Mouse (Mus musculus) hindbrain, embryonic 14.5 days (tissue): ENCODE data around the gene Cdk14. TPM values are rescaled to one million over a fixed set of nuclear protein-coding genes. Genes with fewer than 3 reads are reported as not detected.

Experiments used
- ATAC-seq: fragments of 200-750 bp; cut with Nextera tagmentation; 2 replicates; pipeline ENCODE4 v1.8.0; 2017; ENCODE audit warnings: moderate number of reproducible peaks, mild to moderate bottlenecking, moderate TSS enrichment, moderate library complexity; ENCODE audit not compliant: low FRiP score
- DNase-seq: peaks from one replicate; pipeline ENCODE4 v3.0.0-alpha.2; 2015; ENCODE audit warnings: low spot score
- H3K27ac ChIP-seq: fragments of 300-500 bp; sonication (generic); 2 replicates; pipeline ENCODE4 v1.5.1; 2014; ENCODE audit warnings: mild to moderate bottlenecking, moderate library complexity
- H3K27me3 ChIP-seq: fragments of 300-500 bp; sonication (generic); 2 replicates; pipeline ENCODE4 v1.6.1; 2014; ENCODE audit warnings: mild to moderate bottlenecking, low read length, mixed read lengths; ENCODE audit not compliant: control insufficient read depth, insufficient read depth
- H3K36me3 ChIP-seq: fragments of 300-500 bp; sonication (generic); replicated peaks from 2 replicates; pipeline ENCODE4 v1.6.1; 2014; ENCODE audit not compliant: control insufficient read depth, insufficient read depth
- H3K4me1 ChIP-seq: fragments of 300-500 bp; sonication (generic); replicated peaks from 2 replicates; pipeline ENCODE4 v1.6.1; 2014; ENCODE audit warnings: antibody characterized with exemption, low read length, mixed read lengths; ENCODE audit not compliant: control insufficient read depth, insufficient read depth
- H3K4me2 ChIP-seq: fragments of 300-500 bp; sonication (generic); replicated peaks from 2 replicates; pipeline ENCODE4 v1.6.1; 2014; ENCODE audit warnings: mild to moderate bottlenecking, moderate library complexity
- H3K4me3 ChIP-seq: fragments of 300-500 bp; sonication (generic); replicated peaks from 2 replicates; pipeline ENCODE4 v1.5.1; 2014; ENCODE audit warnings: mild to moderate bottlenecking, low read length
- H3K9ac ChIP-seq: fragments of 300-500 bp; sonication (generic); 2 replicates; pipeline ENCODE4 v1.6.1; 2014
- H3K9me3 ChIP-seq: fragments of 300-500 bp; sonication (generic); 2 replicates; pipeline ENCODE4 v1.6.1; 2016; ENCODE audit warnings: low read length; ENCODE audit not compliant: control insufficient read depth
- WGBS: fragments of 180-500 bp; shearing (Covaris S2); extraction: QIAGEN DNeasy Blood & Tissue Kit; methylation state at CpG from one replicate; pipeline ENCODE4 v1.1.7; 2014; 5-methylcytosine and 5-hydroxymethylcytosine counted together
- polyA plus RNA-seq: library from polyadenylated mRNA; unstranded; fragments of >200 nt; fragmentation: Nextera tagmentation; extraction: Ambion mirVana; gene quantifications from 2 replicates; pipeline ENCODE4 v1.2.1, GENCODE M21; 2014

Gene Cdk14
- polyA plus RNA-seq, 1 experiment from 2014 or later = 55.6 TPM

- Histone ChIP-seq H3K9me3 (no peaks in the 10 kb centered on the region), H3K9ac (no peak overlapping the region), H3K27ac (no peak overlapping the region), H3K27me3 (no peaks in the 10 kb centered on the region), H3K4me2 (no peak overlapping the region), H3K36me3 (no peaks in the 10 kb centered on the region), H3K4me3 (no peak overlapping the region), H3K4me1 (peaks cover 5% of the 10 kb centered on the region; the same call in 1 of the 2 replicates)
- DNase-seq = no peak
- 43% methylated on average over 1 of the region's 1 CpGs for WGBS
- no peak for ATAC-seq
Measured at GRCm38 (mm10) chr5:5175090-5175489, 245.0 kb downstream of the Cdk14 start.

GRCm38 (mm10) chr5:5166086-5166485 is 254.0 kb downstream of the Cdk14 start:
- WGBS = 31% methylated on average over 2 of the region's 2 CpGs
- Histone ChIP-seq H3K4me3 (no peak overlapping the region), H3K9me3 (no peaks in the 10 kb centered on the region), H3K4me2 (no peak overlapping the region), H3K27ac (no peak overlapping the region), H3K27me3 (no peaks in the 10 kb centered on the region), H3K36me3 (no peaks in the 10 kb centered on the region), H3K9ac (no peak overlapping the region), H3K4me1 (0 out of 2 replicates have a peak, but pooled peaks cover 4% of the 10 kb centered on the region)
- DNase-seq (no peak), ATAC-seq (no peak)

DNA sequence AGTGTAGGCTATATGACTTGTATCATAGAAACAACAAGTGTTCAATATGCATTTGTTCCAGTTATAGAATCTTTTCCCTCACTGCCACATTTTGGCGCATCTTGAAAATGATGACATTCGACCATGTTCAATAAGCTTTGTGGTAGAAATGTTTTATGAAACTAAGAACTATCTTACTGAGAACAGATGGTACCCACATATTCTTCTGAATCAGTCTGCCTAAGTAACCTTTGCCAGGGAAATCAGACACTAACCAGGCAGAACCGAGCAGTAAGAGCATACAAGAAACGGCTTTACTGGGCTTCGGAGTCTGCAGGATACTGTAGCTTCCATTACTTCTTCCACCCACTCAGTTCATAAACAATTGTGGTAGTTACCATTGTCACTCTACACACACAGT is 255.8 kb downstream of the Cdk14 start:
- Histone ChIP-seq H3K4me1 (0 out of 2 replicates have a peak, but pooled peaks cover 4% of the 10 kb centered on the region), H3K9me3 (no peaks in the 10 kb centered on the region), H3K27me3 (no peaks in the 10 kb centered on the region), H3K9ac (no peak overlapping the region), H3K4me3 (no peak overlapping the region), H3K36me3 (no peaks in the 10 kb centered on the region), H3K27ac (no peak overlapping the region), H3K4me2 (no peak overlapping the region)
- DNase-seq (no peak), ATAC-seq (no peak)
- WGBS = 93% methylated on average over 5 of the region's 5 CpGs

GRCm38 (mm10) chr5:5163823-5164222 is 256.3 kb downstream of the Cdk14 start:
- no peak overlapping the region for H3K27ac ChIP-seq

GRCm38 (mm10) chr5:5159521-5159920 is 260.6 kb downstream of the Cdk14 start:
- WGBS = 94% methylated on average over 1 of the region's 1 CpGs
- H3K36me3 ChIP-seq = no peaks in the 10 kb centered on the region
- H3K4me3 ChIP-seq = no peak overlapping the region
- H3K27me3 ChIP-seq = no peaks in the 10 kb centered on the region
- ATAC-seq (no peak), DNase-seq (no peak)
- no peak overlapping the region for H3K27ac ChIP-seq
- no peak overlapping the region for H3K4me2 ChIP-seq
- no peaks in the 10 kb centered on the region for H3K9me3 ChIP-seq
- H3K4me1 ChIP-seq = no peaks in the 10 kb centered on the region
- no peak overlapping the region for H3K9ac ChIP-seq

More at GRCm38 (mm10) chr5:5163823-5164222, 256.3 kb downstream of the Cdk14 start:
- H3K4me1 ChIP-seq = 0 out of 2 replicates have a peak, but pooled peaks cover 4% of the 10 kb centered on the region
- no peaks in the 10 kb centered on the region for H3K27me3 ChIP-seq
- H3K36me3 ChIP-seq = no peaks in the 10 kb centered on the region
- no peak overlapping the region for H3K4me2 ChIP-seq
- H3K9me3 ChIP-seq = no peaks in the 10 kb centered on the region
- H3K9ac ChIP-seq = no peak overlapping the region
- DNase-seq = no peak
- no peak overlapping the region for H3K4me3 ChIP-seq
- 95% methylated on average over 2 of the region's 2 CpGs for WGBS
- ATAC-seq = no peak

DNA sequence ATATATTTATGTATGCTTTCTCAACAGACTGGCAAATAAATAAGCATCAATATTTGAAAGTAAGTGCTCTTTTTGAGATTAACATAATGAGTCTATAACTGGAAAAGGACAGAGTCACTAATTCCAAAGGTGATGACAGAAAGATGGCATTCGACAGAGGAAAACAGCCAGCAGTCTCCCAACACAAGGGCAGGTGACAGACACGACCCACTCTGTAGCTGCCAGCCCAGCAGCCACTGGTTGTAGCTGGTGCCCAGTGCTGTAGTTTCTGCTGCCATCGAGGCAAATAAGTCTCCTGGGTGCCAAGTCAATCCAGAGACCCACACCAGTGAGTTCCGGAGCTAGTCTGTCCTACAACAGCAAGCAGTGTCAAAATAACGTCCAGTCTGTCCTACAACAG is 280.3 kb downstream of the Cdk14 start:
- no peak for ATAC-seq
- WGBS = 86% methylated on average over 5 of the region's 5 CpGs
- H3K4me2 ChIP-seq = no peak overlapping the region
- H3K4me3 ChIP-seq = no peak overlapping the region
- no peaks in the 10 kb centered on the region for H3K36me3 ChIP-seq
- H3K9ac ChIP-seq = no peak overlapping the region
- peaks cover 1% of the 10 kb centered on the region; the same call in 1 of the 2 replicates for H3K4me1 ChIP-seq
- no peaks in the 10 kb centered on the region for H3K9me3 ChIP-seq
- no peak for DNase-seq
- no peaks in the 10 kb centered on the region for H3K27me3 ChIP-seq
- no peak overlapping the region for H3K27ac ChIP-seq

DNA sequence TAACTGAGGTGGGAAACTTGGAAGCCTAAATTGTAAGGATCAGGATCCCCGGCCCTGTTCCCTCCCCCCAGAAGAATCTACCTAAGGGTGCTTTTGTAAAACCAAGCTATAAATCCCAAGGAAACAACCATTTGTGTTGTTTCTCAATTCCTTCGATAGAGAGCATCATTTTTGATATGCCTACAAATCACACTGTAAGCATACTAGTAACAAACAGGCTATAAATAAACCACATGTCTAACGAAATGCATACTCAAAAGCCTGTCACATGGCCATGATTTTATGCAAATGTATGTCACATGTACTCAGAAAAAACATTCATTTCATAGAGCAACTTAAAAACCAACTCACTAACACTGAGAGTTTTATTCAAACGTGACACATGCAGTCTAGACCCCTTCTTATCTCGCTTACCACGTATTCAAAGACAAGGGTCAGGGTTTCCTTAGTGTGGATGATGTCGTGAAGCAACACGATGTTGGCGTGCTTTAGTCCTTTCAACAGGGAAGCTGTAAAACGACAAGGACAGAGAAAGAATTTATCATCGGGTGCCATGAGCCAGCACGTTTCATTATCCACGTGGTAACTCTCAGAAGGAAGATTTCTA is 285.1 kb downstream of the Cdk14 start:
- Histone ChIP-seq H3K9ac (no peak overlapping the region), H3K9me3 (no peaks in the 10 kb centered on the region), H3K4me3 (no peak overlapping the region), H3K4me2 (no peak overlapping the region), H3K27me3 (no peaks in the 10 kb centered on the region), H3K4me1 (peaks cover 8% of the 10 kb centered on the region; the same call in 1 of the 2 replicates), H3K27ac (0 out of 2 replicates have a peak overlapping the region, but pooled peaks have one; percentile 2), H3K36me3 (no peaks in the 10 kb centered on the region)
- no peak for ATAC-seq
- WGBS = 67% methylated on average over 13 of the region's 13 CpGs
- no peak for DNase-seq

DNA sequence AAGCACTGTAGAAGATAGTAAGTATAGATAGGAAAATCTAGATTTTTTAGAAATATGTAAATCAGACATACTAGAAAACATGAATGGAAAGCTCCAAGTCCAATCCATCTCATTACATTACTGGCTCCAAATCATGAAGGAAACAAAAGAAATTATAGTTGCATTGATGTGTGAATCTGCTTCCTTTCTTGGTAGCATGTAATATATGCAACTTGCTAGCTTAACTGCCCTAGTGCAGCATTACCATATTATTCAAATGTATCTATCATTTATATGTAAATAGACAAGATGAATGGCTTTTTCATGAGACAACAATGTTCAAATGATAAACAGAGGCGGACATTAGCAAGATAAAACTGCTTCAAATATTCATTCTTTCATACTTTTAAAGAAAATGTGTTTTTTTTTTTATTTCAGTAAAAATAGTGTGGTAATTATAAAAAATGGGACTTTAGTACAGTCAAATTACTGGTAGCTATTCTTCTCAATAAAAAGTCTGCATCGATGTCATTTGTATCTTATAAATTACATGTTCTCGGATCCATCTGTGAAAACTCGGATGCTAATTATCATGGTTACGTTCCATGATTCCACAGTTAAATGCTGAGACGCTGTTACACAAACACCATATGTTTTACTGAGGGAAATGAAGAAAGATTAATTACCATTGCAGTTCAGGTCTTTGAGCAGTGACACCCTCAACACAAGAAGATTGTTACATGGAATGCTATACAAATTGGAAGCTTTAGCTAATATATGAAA is 285.8 kb downstream of the Cdk14 start:
- 33% methylated on average over 6 of the region's 6 CpGs for WGBS
- H3K9me3 ChIP-seq = no peaks in the 10 kb centered on the region
- no peak overlapping the region for H3K4me2 ChIP-seq
- H3K27ac ChIP-seq = 0 out of 2 replicates have a peak overlapping the region, but pooled peaks have one; percentile 2
- ATAC-seq (peak; percentile 35; the same call in 1 of the 2 replicates), DNase-seq (no peak)
- peaks cover 10% of the 10 kb centered on the region; the same call in 1 of the 2 replicates for H3K4me1 ChIP-seq
- no peak overlapping the region for H3K9ac ChIP-seq
- H3K27me3 ChIP-seq = no peaks in the 10 kb centered on the region
- no peak overlapping the region for H3K4me3 ChIP-seq
- H3K36me3 ChIP-seq = no peaks in the 10 kb centered on the region

GRCm38 (mm10) chr5:5128852-5129251 is 291.3 kb downstream of the Cdk14 start:
- ATAC-seq = no peak

More at GRCm38 (mm10) chr5:5128852-5129251, 291.3 kb downstream of the Cdk14 start:
- 0 out of 2 replicates have a peak, but pooled peaks cover 2% of the 10 kb centered on the region for H3K4me1 ChIP-seq
- H3K36me3 ChIP-seq = no peaks in the 10 kb centered on the region
- H3K27me3 ChIP-seq = no peaks in the 10 kb centered on the region
- no peak for DNase-seq
- H3K4me3 ChIP-seq = no peak overlapping the region
- no peak overlapping the region for H3K27ac ChIP-seq
- H3K9me3 ChIP-seq = no peaks in the 10 kb centered on the region
- WGBS = 64% methylated on average over 1 of the region's 1 CpGs
- no peak overlapping the region for H3K9ac ChIP-seq
- H3K4me2 ChIP-seq = no peak overlapping the region
